Mouse (Mus musculus) stomach, postnatal 0 days (tissue): Measurements from ENCODE around the gene AI467606.

ENCODE experiments used
- CTCF ChIP-seq: IDR thresholded peaks from 2 replicates; pipeline ENCODE4 v1.5.1; 2016; ENCODE audit warnings: antibody characterized with exemption, low read depth, mild to moderate bottlenecking, moderate library complexity
- EP300 ChIP-seq: optimal IDR thresholded peaks from 2 replicates; pipeline ENCODE3; 2016; ENCODE audit warnings: antibody characterized with exemption

GRCm38 (mm10) chr7:127112921-127113597 lies 21.9 kb downstream of the AI467606 start:
- TF ChIP-seq CTCF (no peak), EP300 (no peak)
